In genomic region chr13:45736241-45736640, GRCm38 (mm10) we compare ENCODE assay signal across 21 mouse cellular contexts.
"Had no signal": no experiment of that assay in that cellular context is flagged by ENCODE, and none has a peak within 500 bp of the region (broad histone marks: within the 10 kb centered on the region; RNA-seq: fewer than 3 reads in every experiment).

No protein-coding gene starts in this region.

- H3K27ac ChIP-seq: intestine, embryonic 15.5 days; limb, embryonic 12.5 days; limb, embryonic 15.5 days; liver, embryonic 14.5 days; macrophage; neural tube, embryonic 12.5 days; stomach, postnatal 0 days had no signal

- H3K9ac ChIP-seq: intestine, embryonic 15.5 days; limb, embryonic 12.5 days; limb, embryonic 15.5 days; liver, embryonic 14.5 days; liver, postnatal 0 days; lung, embryonic 14.5 days; neural tube, embryonic 12.5 days had no signal

- DNase-seq: kidney, adult 11 months; kidney, adult 9 months; kidney, postnatal 14 days; kidney, postnatal 4 days; left cerebral cortex, postnatal 4 days; liver, postnatal 0 days; lung, embryonic 14.5 days; right cerebral cortex, adult 18-20 months; right cerebral cortex, postnatal 14 days; right cerebral cortex, postnatal 4 days; thymus, adult 2 months; thymus, postnatal 25 days had no signal

- H3K9me3 ChIP-seq: intestine, embryonic 15.5 days; limb, embryonic 12.5 days; limb, embryonic 15.5 days; neural tube, embryonic 12.5 days had no signal

- H3K4me2 ChIP-seq: intestine, embryonic 15.5 days; limb, embryonic 12.5 days; limb, embryonic 15.5 days; liver, embryonic 11.5 days; lung, embryonic 14.5 days; neural tube, embryonic 12.5 days had no signal

- H3K4me1 ChIP-seq: intestine, embryonic 15.5 days; limb, embryonic 12.5 days; limb, embryonic 15.5 days; neural tube, embryonic 12.5 days had no signal

- H3K4me3 ChIP-seq: intestine, embryonic 15.5 days; limb, embryonic 12.5 days; limb, embryonic 15.5 days; neural tube, embryonic 12.5 days had no signal

- ATAC-seq: intestine, embryonic 15.5 days; liver, postnatal 0 days; lung, postnatal 0 days had no signal

- H3K36me3 ChIP-seq: limb, embryonic 12.5 days; neural tube, embryonic 12.5 days had no signal

- H3K27me3 ChIP-seq: intestine, embryonic 15.5 days; limb, embryonic 12.5 days; limb, embryonic 15.5 days; neural tube, embryonic 12.5 days had no signal
